Mouse (Mus musculus) ES-Bruce4 (cell line): ENCODE measurements around the gene Nrbp1. TPM values are rescaled to one million over a fixed set of nuclear protein-coding genes. Genes with fewer than 3 reads are reported as not detected.

Experiments
- H3K27ac ChIP-seq: 2 replicates; pipeline ENCODE4 v1.5.1; 2012; ENCODE audit warnings: low read length, inconsistent platforms; ENCODE audit not compliant: insufficient read depth
- H3K27me3 ChIP-seq: 2 replicates; pipeline ENCODE4 v1.6.1; 2012; ENCODE audit warnings: mild to moderate bottlenecking, low read length, inconsistent platforms; ENCODE audit not compliant: control insufficient read depth, poor library complexity, insufficient read depth, severe bottlenecking
- H3K36me3 ChIP-seq: 2 replicates; pipeline ENCODE4 v1.6.1; 2012; ENCODE audit warnings: inconsistent platforms, mild to moderate bottlenecking, low read length, moderate library complexity; ENCODE audit not compliant: control insufficient read depth, poor library complexity, insufficient read depth, severe bottlenecking
- H3K4me1 ChIP-seq: one replicate; pipeline ENCODE4 v1.8.1; 2011; ENCODE audit warnings: low read length; ENCODE audit not compliant: control insufficient read depth, insufficient read depth
- H3K4me3 ChIP-seq: 2 replicates; pipeline ENCODE4 v1.5.1; 2011; ENCODE audit warnings: low read depth, mild to moderate bottlenecking, low read length
- H3K9ac ChIP-seq: 2 replicates; pipeline ENCODE4 v1.6.1; 2012; ENCODE audit warnings: low read depth, mild to moderate bottlenecking, inconsistent platforms; ENCODE audit not compliant: poor library complexity, severe bottlenecking
- H3K9me3 ChIP-seq: replicated peaks from 2 replicates; pipeline ENCODE4 v1.6.1; 2012; ENCODE audit warnings: mild to moderate bottlenecking, low read length, inconsistent platforms; ENCODE audit not compliant: control insufficient read depth, poor library complexity, insufficient read depth, severe bottlenecking
- CTCF ChIP-seq: IDR thresholded peaks from one replicate; pipeline ENCODE4 v1.8.1; 2011; ENCODE audit warnings: low read depth, low read length
- EP300 ChIP-seq: IDR thresholded peaks from 2 replicates; pipeline ENCODE4 v1.6.1; 2011; ENCODE audit warnings: low read depth, low read length; ENCODE audit not compliant: insufficient read depth
- POLR2A ChIP-seq: IDR thresholded peaks from one replicate; pipeline ENCODE4 v1.8.1; 2011; ENCODE audit warnings: low read length; ENCODE audit not compliant: insufficient read depth
- polyA plus RNA-seq: library from polyadenylated mRNA; stranded (reverse); fragments of >200 nt; gene quantifications from 2 replicates; pipeline ENCODE4 v1.2.4, GENCODE M21; 2011; ENCODE audit warnings: low read depth; ENCODE audit not compliant: missing spikeins, insufficient read depth, insufficient read length

Nrbp1 gene
- polyA plus RNA-seq, 1 experiment = 68.6 TPM

DNA sequence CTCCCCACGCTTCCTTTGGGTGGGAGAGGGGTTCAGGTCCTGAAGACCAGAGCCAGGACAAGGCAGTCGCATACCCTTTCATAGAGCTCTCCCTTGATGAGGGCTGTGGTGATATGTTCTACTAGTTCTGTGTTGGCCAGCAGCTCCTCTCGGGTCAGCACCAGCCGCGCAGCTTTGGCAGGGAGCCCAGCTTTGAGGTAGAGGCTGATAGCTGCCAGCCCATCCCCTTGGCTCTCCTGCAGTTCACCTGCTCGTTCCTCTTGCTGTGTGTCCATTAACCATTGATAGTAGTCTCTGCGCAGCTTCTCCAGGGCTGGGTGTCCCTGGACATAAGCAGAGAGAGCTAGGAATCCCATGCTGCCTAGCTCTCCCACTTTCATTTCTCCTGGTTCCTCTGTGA lies 25.4 kb downstream of the Nrbp1 start:
- no peaks in the 10 kb centered on the region for H3K4me1 ChIP-seq
- H3K27me3 ChIP-seq = no peaks in the 10 kb centered on the region
- no peaks in the 10 kb centered on the region for H3K36me3 ChIP-seq
- no peaks in the 10 kb centered on the region for H3K9me3 ChIP-seq
- H3K4me3 ChIP-seq = no peak overlapping the region
- H3K9ac ChIP-seq = no peak overlapping the region
- TF ChIP-seq CTCF (no peak), EP300 (no peak), POLR2A (no peak)
- no peak overlapping the region for H3K27ac ChIP-seq

DNA sequence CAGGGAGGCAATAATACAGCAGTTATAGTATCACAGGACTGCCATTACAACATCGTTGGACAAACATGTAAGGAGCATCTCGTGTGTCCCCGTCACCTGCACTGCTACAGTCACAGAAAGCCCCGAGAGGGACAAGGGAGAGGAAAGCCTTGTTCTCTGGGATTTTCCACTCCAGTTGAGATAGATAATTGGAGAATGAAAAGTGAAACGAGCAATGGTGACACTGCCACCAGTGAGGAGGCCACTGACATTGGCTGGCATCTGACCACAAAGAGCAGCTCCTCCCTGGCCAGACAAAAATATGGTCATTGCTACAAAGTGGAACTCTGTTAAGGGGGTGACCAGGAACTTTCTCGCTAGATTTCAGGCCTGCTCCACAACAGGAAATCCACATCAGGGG lies 27.0 kb downstream of the Nrbp1 start:
- Histone ChIP-seq H3K27ac (no peak overlapping the region), H3K4me3 (no peak overlapping the region), H3K9me3 (no peaks in the 10 kb centered on the region), H3K4me1 (no peaks in the 10 kb centered on the region), H3K36me3 (no peaks in the 10 kb centered on the region), H3K27me3 (no peaks in the 10 kb centered on the region), H3K9ac (no peak overlapping the region)
- TF ChIP-seq POLR2A = no peak
- no peak for TF ChIP-seq CTCF
- TF ChIP-seq EP300 = no peak

DNA sequence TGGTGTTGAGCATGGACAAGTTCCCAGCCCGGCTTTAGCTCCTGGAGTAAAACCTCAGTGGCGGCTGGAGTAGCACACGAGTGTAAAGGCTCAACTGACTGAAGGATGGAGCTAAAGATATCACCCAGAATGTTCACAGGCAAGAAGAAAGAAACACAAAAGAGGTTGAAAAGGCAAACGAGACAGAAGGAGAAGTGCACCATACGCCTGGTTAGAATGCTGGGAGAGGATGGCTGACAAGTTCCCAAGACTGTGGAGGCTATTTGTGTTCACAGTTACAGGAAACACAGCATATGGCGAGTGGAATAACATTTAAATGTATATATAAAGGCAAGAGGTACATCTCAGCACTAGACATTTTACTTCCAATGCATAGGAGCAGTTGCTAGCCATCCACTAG lies 32.4 kb downstream of the Nrbp1 start:
- H3K27ac ChIP-seq = no peak overlapping the region
- H3K27me3 ChIP-seq = no peaks in the 10 kb centered on the region
- H3K4me1 ChIP-seq = no peaks in the 10 kb centered on the region
- no peaks in the 10 kb centered on the region for H3K9me3 ChIP-seq
- no peaks in the 10 kb centered on the region for H3K36me3 ChIP-seq
- H3K4me3 ChIP-seq = no peak overlapping the region
- TF ChIP-seq POLR2A = no peak
- TF ChIP-seq EP300 = no peak
- TF ChIP-seq CTCF = no peak
- H3K9ac ChIP-seq = no peak overlapping the region

DNA sequence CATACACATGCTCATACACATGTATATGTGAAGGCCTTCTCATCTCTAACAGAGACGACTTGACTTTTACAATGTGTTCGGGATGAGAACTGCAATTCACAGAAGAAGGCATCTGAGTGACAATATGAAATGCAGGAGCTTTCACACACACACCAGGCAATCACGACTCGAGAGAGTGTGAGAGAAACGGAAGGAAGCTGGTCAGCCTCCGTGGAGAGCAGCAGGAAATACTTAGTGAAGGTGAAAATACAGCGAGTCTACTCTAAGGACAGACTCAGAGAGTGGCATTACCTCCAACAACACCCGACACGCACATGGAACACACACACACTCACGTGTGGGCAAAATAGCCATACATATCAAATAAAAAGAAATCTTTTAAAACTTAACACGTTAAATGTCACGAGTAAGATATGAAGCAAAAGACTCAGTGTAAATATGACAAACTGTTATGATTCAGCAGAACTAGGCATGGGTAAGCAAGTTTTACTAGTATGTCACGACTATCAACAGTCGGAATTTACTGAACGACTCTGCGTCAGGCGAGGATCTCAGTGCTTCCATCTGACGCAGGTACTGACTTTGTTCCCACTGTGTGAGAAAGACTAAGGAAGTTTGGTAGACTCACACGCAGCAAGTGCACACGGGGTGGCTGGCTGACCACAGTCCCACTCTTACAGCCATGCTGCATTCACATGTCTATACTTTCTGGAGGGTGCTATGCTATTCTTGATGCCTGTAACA lies 38.8 kb downstream of the Nrbp1 start:
- Histone ChIP-seq H3K36me3 (no peaks in the 10 kb centered on the region), H3K4me3 (no peak overlapping the region), H3K27me3 (no peaks in the 10 kb centered on the region), H3K9me3 (no peaks in the 10 kb centered on the region), H3K27ac (no peak overlapping the region), H3K9ac (no peak overlapping the region), H3K4me1 (no peaks in the 10 kb centered on the region)
- TF ChIP-seq POLR2A = no peak
- TF ChIP-seq CTCF = no peak
- no peak for TF ChIP-seq EP300

DNA sequence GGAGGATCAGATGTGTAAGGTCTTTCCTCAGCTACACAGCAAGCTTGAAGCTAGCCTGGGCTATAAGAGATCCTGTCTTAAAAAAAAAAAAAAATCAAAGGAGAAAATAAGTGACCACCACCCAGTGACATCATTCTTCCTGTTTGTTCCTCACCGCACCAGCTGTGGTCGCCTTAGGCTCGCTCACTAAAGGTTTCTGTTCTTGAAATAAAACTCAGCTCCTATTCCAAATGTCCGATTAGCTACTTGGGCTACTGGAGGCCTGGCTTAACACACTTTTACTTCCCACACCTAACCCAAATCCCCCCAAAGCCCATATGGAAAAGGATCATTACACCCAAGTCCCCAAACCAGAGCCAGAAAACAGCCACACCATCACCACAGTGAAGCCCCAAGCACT lies 47.6 kb downstream of the Nrbp1 start:
- no peaks in the 10 kb centered on the region for H3K9me3 ChIP-seq
- no peak overlapping the region for H3K4me3 ChIP-seq
- no peaks in the 10 kb centered on the region for H3K36me3 ChIP-seq
- no peak overlapping the region for H3K27ac ChIP-seq
- TF ChIP-seq EP300 (no peak), CTCF (no peak), POLR2A (no peak)
- H3K27me3 ChIP-seq = no peaks in the 10 kb centered on the region
- H3K4me1 ChIP-seq = peaks cover 1% of the 10 kb centered on the region
- no peak overlapping the region for H3K9ac ChIP-seq

DNA sequence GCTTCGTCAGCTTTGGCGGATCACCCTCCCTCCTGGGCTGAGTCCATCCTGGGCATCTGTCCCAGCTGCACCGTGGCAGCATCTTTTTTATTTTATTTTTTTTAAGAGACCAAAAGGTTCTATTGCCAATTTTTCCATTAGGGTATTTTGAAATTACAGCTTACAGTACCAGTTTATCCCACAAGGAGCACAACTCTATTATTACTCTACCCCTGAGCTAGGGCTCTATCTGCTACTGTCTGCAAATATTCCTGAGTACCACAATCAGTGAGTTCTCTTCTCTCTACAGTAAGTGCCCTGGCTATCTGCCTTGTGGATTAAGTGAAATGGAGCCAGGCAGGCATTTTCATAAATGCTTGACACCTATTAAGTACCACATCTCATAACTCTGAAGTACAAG lies 48.0 kb downstream of the Nrbp1 start:
- TF ChIP-seq POLR2A (no peak), CTCF (no peak), EP300 (no peak)
- H3K9me3 ChIP-seq = no peaks in the 10 kb centered on the region
- no peak overlapping the region for H3K27ac ChIP-seq
- no peak overlapping the region for H3K9ac ChIP-seq
- peaks cover 1% of the 10 kb centered on the region for H3K4me1 ChIP-seq
- no peak overlapping the region for H3K4me3 ChIP-seq
- no peaks in the 10 kb centered on the region for H3K27me3 ChIP-seq
- H3K36me3 ChIP-seq = no peaks in the 10 kb centered on the region
